Mouse (Mus musculus) midbrain, embryonic 15.5 days (tissue): Measurements from ENCODE around the gene Cnih3. TPM values are rescaled to one million over a fixed set of nuclear protein-coding genes. Genes with fewer than 3 reads are reported as not detected.
A peak's percentile ranks its signal among the peaks of the same experiment; 100 is the strongest.

ENCODE experiments used
- ATAC-seq: fragments of 200-750 bp; cut with Nextera tagmentation; replicated peaks from 2 replicates; pipeline ENCODE4 v1.8.0; 2017; ENCODE audit warnings: moderate TSS enrichment
- H3K27ac ChIP-seq: fragments of 300-500 bp; sonication (generic); 2 replicates; pipeline ENCODE4 v1.5.1; 2015; ENCODE audit warnings: mild to moderate bottlenecking, inconsistent platforms
- H3K27me3 ChIP-seq: fragments of 300-500 bp; sonication (generic); replicated peaks from 2 replicates; pipeline ENCODE4 v1.6.1; 2015; ENCODE audit warnings: inconsistent platforms
- H3K36me3 ChIP-seq: fragments of 300-500 bp; sonication (generic); replicated peaks from 2 replicates; pipeline ENCODE4 v1.6.1; 2015; ENCODE audit warnings: inconsistent platforms
- H3K4me1 ChIP-seq: fragments of 300-500 bp; sonication (generic); 2 replicates; pipeline ENCODE4 v1.6.1; 2015; ENCODE audit warnings: inconsistent platforms
- H3K4me2 ChIP-seq: fragments of 300-500 bp; sonication (generic); 2 replicates; pipeline ENCODE4 v1.6.1; 2015; ENCODE audit warnings: inconsistent platforms, mild to moderate bottlenecking, moderate library complexity
- H3K4me3 ChIP-seq: fragments of 300-500 bp; sonication (generic); 2 replicates; pipeline ENCODE4 v1.5.1; 2015; ENCODE audit warnings: mild to moderate bottlenecking, inconsistent platforms
- H3K9ac ChIP-seq: fragments of 300-500 bp; sonication (generic); 2 replicates; pipeline ENCODE4 v1.6.1; 2015; ENCODE audit warnings: mild to moderate bottlenecking, inconsistent platforms
- H3K9me3 ChIP-seq: fragments of 300-500 bp; sonication (generic); 2 replicates; pipeline ENCODE4 v1.6.1; 2016; ENCODE audit warnings: inconsistent platforms
- WGBS: fragments of 180-500 bp; shearing (Covaris S2); methylation state at CpG from one replicate; pipeline ENCODE4 v1.1.7; 2015; ENCODE audit warnings: mixed read lengths; 5-methylcytosine and 5-hydroxymethylcytosine counted together
- polyA plus RNA-seq: library from polyadenylated mRNA; unstranded; fragments of >200 nt; fragmentation: Nextera tagmentation; extraction: Ambion mirVana; gene quantifications from 2 replicates; pipeline ENCODE4 v1.2.1, GENCODE M21; 2015

The Cnih3 gene
- polyA plus RNA-seq, result 10.8 and 13.7 TPM in 2 replicates

GRCm38 (mm10) chr1:181352367-181353199 lies at the start of gene Cnih3:
Gene Cnih3 (plus strand): TSS chr1:181352628.
- peak; percentile 84 for ATAC-seq
- Histone ChIP-seq H3K4me2 (peak within 1 kb of the TSS; percentile 100), H3K27me3 (peaks cover 38% of the 10 kb centered on the region), H3K4me3 (peak within 1 kb of the TSS; percentile 62), H3K36me3 (no peaks in the 10 kb centered on the region), H3K9me3 (no peaks in the 10 kb centered on the region), H3K9ac (peak within 1 kb of the TSS; percentile 52), H3K27ac (no peak within 1 kb of the TSS), H3K4me1 (peaks cover 16% of the 10 kb centered on the region)
- WGBS, result under 1% methylated on average over 75 of the region's 78 CpGs

GRCm38 (mm10) chr1:181307981-181308380 lies 44.4 kb upstream of the Cnih3 start:
- H3K27ac ChIP-seq, result no peak overlapping the region
- no peak for ATAC-seq
- no peaks in the 10 kb centered on the region for H3K27me3 ChIP-seq
- H3K4me3 ChIP-seq, result no peak overlapping the region
- no peaks in the 10 kb centered on the region for H3K36me3 ChIP-seq
- no peak overlapping the region for H3K4me2 ChIP-seq
- no peaks in the 10 kb centered on the region for H3K4me1 ChIP-seq
- no peak overlapping the region for H3K9ac ChIP-seq
- WGBS, result 83% methylated on average over 3 of the region's 3 CpGs
- H3K9me3 ChIP-seq, result no peaks in the 10 kb centered on the region

- H3K4me1 ChIP-seq, result no peaks in the 10 kb centered on the region
- H3K9ac ChIP-seq, result no peak overlapping the region
- H3K4me3 ChIP-seq, result no peak overlapping the region
- H3K4me2 ChIP-seq, result no peak overlapping the region
- no peak overlapping the region for H3K27ac ChIP-seq
- H3K27me3 ChIP-seq, result no peaks in the 10 kb centered on the region
- no peaks in the 10 kb centered on the region for H3K9me3 ChIP-seq
- WGBS, result 93% methylated on average over 5 of the region's 5 CpGs
- ATAC-seq, result no peak
- no peaks in the 10 kb centered on the region for H3K36me3 ChIP-seq
Measured at GRCm38 (mm10) chr1:181310712-181311111, 41.7 kb upstream of the Cnih3 start.

- Histone ChIP-seq H3K36me3 (no peaks in the 10 kb centered on the region), H3K27ac (no peak overlapping the region), H3K9me3 (no peaks in the 10 kb centered on the region), H3K4me2 (no peak overlapping the region), H3K4me3 (no peak overlapping the region), H3K27me3 (no peaks in the 10 kb centered on the region), H3K9ac (no peak overlapping the region), H3K4me1 (no peaks in the 10 kb centered on the region)
- 93% methylated on average over 15 of the region's 15 CpGs for WGBS
- ATAC-seq, result no peak
Measured at GRCm38 (mm10) chr1:181312115-181313045, 40.0 kb upstream of the Cnih3 start.

GRCm38 (mm10) chr1:181313046-181313415 lies 39.4 kb upstream of the Cnih3 start:
- Histone ChIP-seq H3K27me3 (no peaks in the 10 kb centered on the region), H3K4me3 (no peak overlapping the region), H3K4me1 (no peaks in the 10 kb centered on the region), H3K27ac (no peak overlapping the region), H3K9me3 (no peaks in the 10 kb centered on the region), H3K4me2 (no peak overlapping the region), H3K36me3 (no peaks in the 10 kb centered on the region), H3K9ac (no peak overlapping the region)
- WGBS, result 85% methylated on average over 8 of the region's 8 CpGs
- ATAC-seq, result no peak

- H3K9me3 ChIP-seq, result no peaks in the 10 kb centered on the region
- no peak overlapping the region for H3K4me2 ChIP-seq
- H3K27ac ChIP-seq, result no peak overlapping the region
- H3K36me3 ChIP-seq, result no peaks in the 10 kb centered on the region
- 91% methylated on average over 10 of the region's 10 CpGs for WGBS
- no peak overlapping the region for H3K4me3 ChIP-seq
- no peak for ATAC-seq
- H3K9ac ChIP-seq, result no peak overlapping the region
- H3K27me3 ChIP-seq, result no peaks in the 10 kb centered on the region
- H3K4me1 ChIP-seq, result no peaks in the 10 kb centered on the region
Measured at GRCm38 (mm10) chr1:181314301-181314700, 38.1 kb upstream of the Cnih3 start.

GRCm38 (mm10) chr1:181315350-181315749 lies 37.1 kb upstream of the Cnih3 start:
- H3K9me3 ChIP-seq, result no peaks in the 10 kb centered on the region
- no peak overlapping the region for H3K4me2 ChIP-seq
- WGBS, result 84% methylated on average over 3 of the region's 3 CpGs
- no peaks in the 10 kb centered on the region for H3K27me3 ChIP-seq
- H3K4me1 ChIP-seq, result no peaks in the 10 kb centered on the region
- no peak for ATAC-seq
- no peaks in the 10 kb centered on the region for H3K36me3 ChIP-seq
- H3K27ac ChIP-seq, result no peak overlapping the region
- H3K4me3 ChIP-seq, result no peak overlapping the region
- no peak overlapping the region for H3K9ac ChIP-seq

GRCm38 (mm10) chr1:181316571-181316970 lies 35.9 kb upstream of the Cnih3 start:
- H3K27me3 ChIP-seq, result no peaks in the 10 kb centered on the region
- H3K4me2 ChIP-seq, result no peak overlapping the region
- no peaks in the 10 kb centered on the region for H3K9me3 ChIP-seq
- H3K4me3 ChIP-seq, result no peak overlapping the region
- H3K36me3 ChIP-seq, result no peaks in the 10 kb centered on the region
- WGBS, result 90% methylated on average over 5 of the region's 5 CpGs
- H3K4me1 ChIP-seq, result no peaks in the 10 kb centered on the region
- H3K27ac ChIP-seq, result no peak overlapping the region
- no peak for ATAC-seq
- H3K9ac ChIP-seq, result no peak overlapping the region

GRCm38 (mm10) chr1:181319466-181319865 lies 33.0 kb upstream of the Cnih3 start:
- Histone ChIP-seq H3K4me2 (no peak overlapping the region), H3K4me1 (no peaks in the 10 kb centered on the region), H3K27me3 (no peaks in the 10 kb centered on the region), H3K27ac (no peak overlapping the region), H3K4me3 (no peak overlapping the region), H3K9me3 (no peaks in the 10 kb centered on the region), H3K9ac (no peak overlapping the region), H3K36me3 (no peaks in the 10 kb centered on the region)
- no peak for ATAC-seq
- WGBS, result 85% methylated on average over 6 of the region's 6 CpGs

- Histone ChIP-seq H3K4me1 (no peaks in the 10 kb centered on the region), H3K27me3 (no peaks in the 10 kb centered on the region), H3K4me2 (no peak overlapping the region), H3K36me3 (no peaks in the 10 kb centered on the region), H3K4me3 (no peak overlapping the region), H3K9ac (no peak overlapping the region), H3K27ac (no peak overlapping the region), H3K9me3 (no peaks in the 10 kb centered on the region)
- ATAC-seq, result no peak
- WGBS, result 92% methylated on average over 5 of the region's 5 CpGs
Measured at GRCm38 (mm10) chr1:181321149-181321548, 31.3 kb upstream of the Cnih3 start.

GRCm38 (mm10) chr1:181323134-181323533 lies 29.3 kb upstream of the Cnih3 start:
- no peak for ATAC-seq
- no peak overlapping the region for H3K4me3 ChIP-seq
- H3K9me3 ChIP-seq, result no peaks in the 10 kb centered on the region
- no peaks in the 10 kb centered on the region for H3K4me1 ChIP-seq
- H3K9ac ChIP-seq, result no peak overlapping the region
- H3K36me3 ChIP-seq, result no peaks in the 10 kb centered on the region
- 92% methylated on average over 3 of the region's 3 CpGs for WGBS
- H3K27me3 ChIP-seq, result no peaks in the 10 kb centered on the region
- no peak overlapping the region for H3K27ac ChIP-seq
- H3K4me2 ChIP-seq, result no peak overlapping the region

GRCm38 (mm10) chr1:181327137-181327536 lies 25.3 kb upstream of the Cnih3 start:
- Histone ChIP-seq H3K36me3 (no peaks in the 10 kb centered on the region), H3K9me3 (no peaks in the 10 kb centered on the region), H3K4me2 (no peak overlapping the region), H3K4me3 (no peak overlapping the region), H3K9ac (no peak overlapping the region), H3K27me3 (no peaks in the 10 kb centered on the region), H3K4me1 (no peaks in the 10 kb centered on the region), H3K27ac (no peak overlapping the region)
- ATAC-seq, result no peak
- 93% methylated on average over 5 of the region's 5 CpGs for WGBS
